In the genomic region with DNA sequence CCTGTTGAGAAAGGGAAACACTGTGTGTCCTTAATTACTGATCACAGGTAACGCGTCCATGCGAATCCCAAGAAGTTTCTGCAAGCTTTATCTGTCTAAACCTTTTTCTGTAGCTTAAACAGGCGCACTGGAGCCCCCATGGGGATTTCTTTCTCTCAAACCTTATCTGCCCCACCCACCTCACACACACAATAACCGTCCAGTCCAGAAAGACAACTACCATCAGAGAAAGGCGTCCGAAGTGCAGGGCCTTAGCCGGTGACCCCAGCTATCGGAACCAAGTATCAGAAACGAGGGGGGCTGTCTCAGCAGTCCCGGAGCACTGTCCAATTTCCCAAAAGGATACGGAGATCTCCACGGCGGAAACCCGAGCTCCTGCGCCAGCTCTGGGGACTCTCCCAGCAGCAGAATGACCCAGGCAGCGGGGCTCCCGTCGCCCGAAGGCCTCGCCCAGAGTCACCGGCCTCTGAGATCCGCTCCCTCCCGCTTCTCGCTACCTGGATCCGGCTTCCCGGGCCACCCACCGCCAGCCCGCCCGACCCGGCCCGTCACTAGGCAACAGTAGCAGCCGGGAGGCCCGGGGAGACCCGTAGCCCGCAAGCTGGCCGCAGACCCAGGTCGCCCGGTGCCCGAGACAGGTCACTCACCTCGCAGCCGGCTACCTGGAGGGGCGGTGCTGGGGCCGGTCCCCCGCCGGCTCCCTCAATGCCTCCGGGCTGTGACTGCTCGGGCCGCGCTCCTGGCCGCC, we compare ENCODE assay signal across 8 mouse cellular contexts. TPM values are rescaled to one million over a fixed set of nuclear protein-coding genes. Genes with fewer than 3 reads are reported as not detected.
DNase-seq lines count a peak whose midpoint lies in the region; ATAC-seq and TF ChIP-seq lines count a peak whose summit lies in the region.

No protein-coding gene starts in this region.

- DNase-seq in left cerebral cortex, postnatal 4 days: peak; percentile 40
- no peak for DNase-seq in left cerebral cortex, adult 18-20 months (ENCODE audit: low spot score in 2 of 2)
- peak; percentile 46 for DNase-seq in NIH3T3 (ENCODE audit: low read depth)
- DNase-seq in embryonic facial prominence, embryonic 10.5 days (ENCODE audit: low spot score): no peak
- no peak for DNase-seq in spleen, adult 12 weeks (ENCODE audit: low spot score)

- peak overlapping the region; percentile 89 for H3K4me3 ChIP-seq in embryonic facial prominence, embryonic 10.5 days
- H3K4me3 ChIP-seq in hindbrain, embryonic 13.5 days: peak overlapping the region; percentile 99
- H3K4me3 ChIP-seq in liver, embryonic 15.5 days (replicated peaks): peak overlapping the region; percentile 94
- peak overlapping the region; percentile 90 for H3K4me3 ChIP-seq in small intestine, adult 2 months (ENCODE audit: low read depth, low read length)

- ATAC-seq in hindbrain, embryonic 13.5 days (ENCODE audit: low FRiP score): peak; percentile 85
- peak; percentile 72 for ATAC-seq in liver, embryonic 15.5 days (ENCODE audit: insufficient read depth)

- H3K9ac ChIP-seq in hindbrain, embryonic 13.5 days: peak overlapping the region; percentile 96
- peak overlapping the region; percentile 97 for H3K9ac ChIP-seq in liver, embryonic 15.5 days

- no peak for TF ChIP-seq CTCF in small intestine, adult 2 months (IDR thresholded peaks at IDR 0.05; ENCODE audit: extremely low read depth, insufficient read length, insufficient replicate concordance, low read depth, low read length)

- peaks cover 12% of the 10 kb centered on the region for H3K4me1 ChIP-seq in embryonic facial prominence, embryonic 10.5 days
- H3K4me1 ChIP-seq in hindbrain, embryonic 13.5 days (replicated peaks): peaks cover 32% of the 10 kb centered on the region
- peaks cover 73% of the 10 kb centered on the region for H3K4me1 ChIP-seq in liver, embryonic 15.5 days (replicated peaks)
- H3K4me1 ChIP-seq in small intestine, adult 2 months (ENCODE audit: control insufficient read depth, insufficient read depth, insufficient read length, low read length): peaks cover 10% of the 10 kb centered on the region; the same call in 1 of the 2 replicates

- intact Hi-C loops in left cerebral cortex, postnatal 4 days (cut with DNase I): no loop called here

- H3K36me3 ChIP-seq in embryonic facial prominence, embryonic 10.5 days (replicated peaks): peaks cover 9% of the 10 kb centered on the region
- peaks cover 9% of the 10 kb centered on the region; the same call in 1 of the 2 replicates for H3K36me3 ChIP-seq in hindbrain, embryonic 13.5 days
- H3K36me3 ChIP-seq in liver, embryonic 15.5 days (replicated peaks): no peaks in the 10 kb centered on the region
- H3K36me3 ChIP-seq in small intestine, adult 2 months (ENCODE audit: control insufficient read depth, insufficient read depth, low read length): no peaks in the 10 kb centered on the region

- WGBS in embryonic facial prominence, embryonic 10.5 days: 2% methylated on average over 51 of the region's 51 CpGs
- WGBS in hindbrain, embryonic 13.5 days: 1% methylated on average over 51 of the region's 51 CpGs
- WGBS in liver, embryonic 15.5 days (ENCODE audit: insufficient replicate concordance): under 1% methylated on average over 48 of the region's 51 CpGs
- 1% methylated on average over 50 of the region's 51 CpGs for WGBS in small intestine, adult 2 months

- no peak for TF ChIP-seq POLR2A in small intestine, adult 2 months (IDR thresholded peaks at IDR 0.05; ENCODE audit: low read depth, low read length)

- H3K9me3 ChIP-seq in embryonic facial prominence, embryonic 10.5 days: no peaks in the 10 kb centered on the region
- H3K9me3 ChIP-seq in hindbrain, embryonic 13.5 days: no peaks in the 10 kb centered on the region
- no peaks in the 10 kb centered on the region for H3K9me3 ChIP-seq in liver, embryonic 15.5 days (replicated peaks)

- H3K27ac ChIP-seq in embryonic facial prominence, embryonic 10.5 days (replicated peaks): peak overlapping the region; percentile 94
- peak overlapping the region; percentile 87 for H3K27ac ChIP-seq in hindbrain, embryonic 13.5 days
- H3K27ac ChIP-seq in liver, embryonic 15.5 days (replicated peaks): peak overlapping the region; percentile 86
- peak overlapping the region; percentile 47 for H3K27ac ChIP-seq in small intestine, adult 2 months (ENCODE audit: insufficient read depth, low read depth, low read length)

- peak overlapping the region; percentile 80 for H3K4me2 ChIP-seq in hindbrain, embryonic 13.5 days
- peak overlapping the region; percentile 89 for H3K4me2 ChIP-seq in liver, embryonic 15.5 days

- no peaks in the 10 kb centered on the region for H3K27me3 ChIP-seq in embryonic facial prominence, embryonic 10.5 days (replicated peaks; ENCODE audit: low read depth, poor library complexity, severe bottlenecking)
- 0 out of 2 replicates have a peak, but pooled peaks cover 3% of the 10 kb centered on the region for H3K27me3 ChIP-seq in hindbrain, embryonic 13.5 days
- H3K27me3 ChIP-seq in liver, embryonic 15.5 days: no peaks in the 10 kb centered on the region
- H3K27me3 ChIP-seq in small intestine, adult 2 months (ENCODE audit: control insufficient read depth, insufficient read depth, low read length): no peaks in the 10 kb centered on the region

RNA-seq across cellular contexts. Expression of a gene that starts 0.5 kb away (rescaled TPM):
- 10 to 100 TPM; 46.3 to 48.2 TPM for total RNA-seq in left cerebral cortex, postnatal 4 days (2021)
- total RNA-seq in left cerebral cortex, adult 18-20 months (2021): 10 to 100 TPM; 32.2 to 34.6 TPM
- 9.8 and 10.5 TPM in 2 replicates for polyA plus RNA-seq in embryonic facial prominence, embryonic 10.5 days (2016; fragmentation: Nextera tagmentation; extraction: Ambion mirVana)
- polyA plus RNA-seq in hindbrain, embryonic 13.5 days (2015; fragmentation: Nextera tagmentation; extraction: Ambion mirVana): 9.7 and 10.0 TPM in 2 replicates
- polyA plus RNA-seq in liver, embryonic 15.5 days (2015; fragmentation: Nextera tagmentation; extraction: Ambion mirVana): 3.6 and 4.0 TPM in 2 replicates
- polyA plus RNA-seq in small intestine, adult 2 months (2012; rRNA removed): 4.5 and 8.9 TPM in 2 replicates

RNA-seq across cellular contexts. Expression of a gene that starts 46.5 kb away (rescaled TPM):
- 10 to 100 TPM; 26.8 to 28.5 TPM for total RNA-seq in left cerebral cortex, postnatal 4 days (2021)
- 10 to 100 TPM; 19.4 to 21.0 TPM for total RNA-seq in left cerebral cortex, adult 18-20 months (2021)
- 35.7 and 36.3 TPM in 2 replicates for polyA plus RNA-seq in embryonic facial prominence, embryonic 10.5 days (2016; fragmentation: Nextera tagmentation; extraction: Ambion mirVana)
- polyA plus RNA-seq in hindbrain, embryonic 13.5 days (2015; fragmentation: Nextera tagmentation; extraction: Ambion mirVana): 57.2 and 58.0 TPM in 2 replicates
- polyA plus RNA-seq in liver, embryonic 15.5 days (2015; fragmentation: Nextera tagmentation; extraction: Ambion mirVana): 13.0 and 14.1 TPM in 2 replicates
- 0.05 TPM in 1 of 2 replicates, not detected in the other for polyA plus RNA-seq in small intestine, adult 2 months (2012; rRNA removed)

RNA-seq across cellular contexts. Expression of a gene that starts 59.2 kb away (rescaled TPM):
- total RNA-seq in left cerebral cortex, postnatal 4 days (2021): 10 to 100 TPM; 51.1 to 53.3 TPM
- 10 to 100 TPM; 77.1 to 81.1 TPM for total RNA-seq in left cerebral cortex, adult 18-20 months (2021)
- polyA plus RNA-seq in embryonic facial prominence, embryonic 10.5 days (2016; fragmentation: Nextera tagmentation; extraction: Ambion mirVana): 30.1 and 33.0 TPM in 2 replicates
- 31.1 and 34.9 TPM in 2 replicates for polyA plus RNA-seq in hindbrain, embryonic 13.5 days (2015; fragmentation: Nextera tagmentation; extraction: Ambion mirVana)
- polyA plus RNA-seq in liver, embryonic 15.5 days (2015; fragmentation: Nextera tagmentation; extraction: Ambion mirVana): 9.4 and 11.1 TPM in 2 replicates
- polyA plus RNA-seq in small intestine, adult 2 months (2012; rRNA removed): 3.9 and 11.1 TPM in 2 replicates

Comparison
In these comparisons a context has a peak if more than half of its experiments do, and no peak if none do; other contexts are left out.
1. DNase-seq: peak in left cerebral cortex, postnatal 4 days (single experiment) and NIH3T3 (single experiment); none in left cerebral cortex, adult 18-20 months (0 of 2), embryonic facial prominence, embryonic 10.5 days (single experiment) and spleen, adult 12 weeks (single experiment).
2. RNA of a gene that starts 46.5 kb away (polyA plus RNA-seq): 57.2 to 58.0 TPM in hindbrain, embryonic 13.5 days, 35.7 to 36.3 TPM in embryonic facial prominence, embryonic 10.5 days and 13.0 to 14.1 TPM in liver, embryonic 15.5 days; 0.05 TPM in small intestine, adult 2 months; every median in the first group is over 10 times any median in the second.
3. Peak in every context shown above with its lines, with median percentiles within 50 percentile points of each other: H3K27ac ChIP-seq and H3K4me3 ChIP-seq.